Mouse (Mus musculus): ENCODE data around the gene Speer4c. TPM values are rescaled to one million over a fixed set of nuclear protein-coding genes. Genes with fewer than 3 reads are reported as not detected.
"Not testable (repeated sequence)": the region's sequence is repeated elsewhere in the genome, so short reads cannot be mapped to it uniquely, and the experiment has no call there.

The Speer4c gene
- total RNA-seq (2017), result not detected in 2 replicates

- not testable (repeated sequence) for ATAC-seq (ENCODE audit: extremely low read depth, insufficient number of reproducible peaks, low FRiP score, poor library complexity, severe bottlenecking)
Measured at GRCm38 (mm10) chr5:15714171-15714570, at the start of gene Speer4c. Speer4c (minus strand) TSS chr5:15714271.

- ATAC-seq (ENCODE audit: extremely low read depth, insufficient number of reproducible peaks, low FRiP score, poor library complexity, severe bottlenecking), result no peak
Measured at GRCm38 (mm10) chr5:15747478-15748255, 33.6 kb upstream of the Speer4c start.

DNA sequence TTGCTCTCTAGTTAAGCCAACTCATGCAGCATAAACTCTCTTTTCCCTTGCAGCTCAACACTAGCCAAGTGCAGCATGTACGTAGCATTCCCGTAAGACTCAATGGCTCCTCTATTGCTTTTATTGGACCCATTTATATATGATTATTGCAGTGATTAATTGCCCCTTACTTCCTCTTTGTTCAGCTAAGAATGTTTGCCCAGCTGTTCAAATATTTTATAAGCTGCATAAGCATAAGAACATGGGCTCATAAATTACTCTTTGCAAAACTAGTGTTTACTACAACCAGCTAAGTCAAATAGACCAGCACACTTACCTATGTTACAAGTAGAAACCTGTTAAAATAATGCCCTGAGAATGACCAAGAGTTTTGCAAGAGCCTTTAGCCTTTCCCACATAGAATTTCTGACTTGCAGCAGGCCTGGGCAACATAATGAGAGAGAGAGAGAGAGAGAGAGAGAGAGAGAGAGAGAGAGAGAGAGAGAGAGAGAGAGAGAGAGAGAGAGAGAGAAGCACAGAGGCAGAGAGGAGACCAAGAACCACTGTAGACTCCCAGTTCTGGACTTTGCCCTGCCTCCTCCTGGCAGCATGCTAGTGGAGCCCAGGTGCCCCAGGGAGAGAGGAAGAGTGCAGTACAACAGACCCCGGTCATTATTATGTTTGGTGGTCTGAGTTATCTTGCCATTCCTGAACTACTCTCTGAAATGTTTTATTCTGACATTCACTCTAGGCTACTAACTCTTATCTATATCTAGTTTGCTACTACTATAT is 20.2 kb upstream of the Speer4c start:
- ATAC-seq (ENCODE audit: extremely low read depth, insufficient number of reproducible peaks, low FRiP score, poor library complexity, severe bottlenecking), result no peak

DNA sequence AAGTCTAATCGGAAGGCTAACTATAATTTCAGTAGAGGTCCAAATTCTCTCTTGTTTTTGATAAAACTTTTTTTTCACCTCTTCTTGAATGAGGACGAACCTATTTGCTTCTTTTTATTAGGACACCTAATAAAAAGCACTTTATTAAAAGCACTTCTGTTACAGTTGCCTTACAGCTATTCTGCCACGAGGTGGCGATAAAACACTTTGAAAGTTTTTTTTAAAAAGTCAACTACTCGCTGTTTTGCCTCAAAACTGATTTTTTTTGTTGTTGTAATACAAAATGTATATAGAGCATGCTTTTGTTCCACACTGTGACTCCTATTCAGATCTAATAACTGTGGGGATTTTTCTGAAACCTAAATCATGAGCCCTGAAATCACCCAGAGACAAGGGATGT is 11.2 kb downstream of the Speer4c start:
- not testable (repeated sequence) for ATAC-seq (ENCODE audit: extremely low read depth, insufficient number of reproducible peaks, low FRiP score, poor library complexity, severe bottlenecking)

GRCm38 (mm10) chr5:15697719-15698118 is 16.4 kb downstream of the Speer4c start:
- not testable (repeated sequence) for ATAC-seq (ENCODE audit: extremely low read depth, insufficient number of reproducible peaks, low FRiP score, poor library complexity, severe bottlenecking)

GRCm38 (mm10) chr5:15691849-15692248 is 22.2 kb downstream of the Speer4c start:
- ATAC-seq (ENCODE audit: extremely low read depth, insufficient number of reproducible peaks, low FRiP score, poor library complexity, severe bottlenecking), result not testable (repeated sequence)

DNA sequence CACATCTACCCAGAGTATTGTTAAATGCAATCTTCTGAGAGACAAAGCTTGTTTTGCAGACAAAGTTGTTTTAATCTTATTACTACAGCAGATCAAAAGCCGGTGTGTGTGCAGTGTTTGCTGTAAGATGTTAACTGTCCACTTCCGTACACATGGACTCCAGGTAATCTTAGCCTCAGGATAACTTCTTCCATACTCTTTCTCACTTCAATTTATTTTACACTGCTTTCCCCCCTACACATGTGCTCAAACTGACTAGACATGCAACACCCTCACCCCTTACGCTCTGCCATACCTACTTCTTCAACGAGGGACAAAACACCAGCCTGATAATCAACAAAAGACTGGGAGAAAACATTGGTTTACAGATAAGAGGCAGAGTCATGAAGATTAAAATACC is 23.2 kb downstream of the Speer4c start:
- ATAC-seq (ENCODE audit: extremely low read depth, insufficient number of reproducible peaks, low FRiP score, poor library complexity, severe bottlenecking), result not testable (repeated sequence)

DNA sequence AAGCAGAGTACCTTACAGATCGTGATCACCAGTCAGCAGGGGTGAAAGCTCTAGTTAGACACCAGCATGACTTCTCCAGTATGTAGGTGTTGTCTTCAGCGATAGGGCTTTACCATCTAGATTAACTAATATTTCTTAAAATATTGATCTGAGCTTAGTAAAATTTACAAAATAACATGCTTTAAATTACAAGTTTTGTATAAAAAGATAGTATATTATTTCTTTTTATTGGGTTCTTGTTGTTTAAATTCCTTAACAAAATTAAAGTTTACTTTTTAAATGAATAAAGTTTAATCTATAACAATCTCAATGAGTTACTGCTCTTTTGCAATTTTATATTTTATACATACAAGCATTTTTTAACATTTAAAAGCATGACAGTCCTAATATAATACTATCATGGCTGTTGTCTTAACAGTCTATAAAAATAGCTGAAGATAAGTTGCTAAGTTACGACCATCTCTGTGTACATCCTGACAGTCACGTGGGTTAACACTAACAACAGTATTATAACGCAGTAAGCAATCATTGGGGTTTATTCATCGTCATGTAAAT is 24.3 kb downstream of the Speer4c start:
- ATAC-seq (ENCODE audit: extremely low read depth, insufficient number of reproducible peaks, low FRiP score, poor library complexity, severe bottlenecking), result not testable (repeated sequence)

GRCm38 (mm10) chr5:15688874-15689658 is 25.0 kb downstream of the Speer4c start:
- not testable (repeated sequence) for ATAC-seq (ENCODE audit: extremely low read depth, insufficient number of reproducible peaks, low FRiP score, poor library complexity, severe bottlenecking)

DNA sequence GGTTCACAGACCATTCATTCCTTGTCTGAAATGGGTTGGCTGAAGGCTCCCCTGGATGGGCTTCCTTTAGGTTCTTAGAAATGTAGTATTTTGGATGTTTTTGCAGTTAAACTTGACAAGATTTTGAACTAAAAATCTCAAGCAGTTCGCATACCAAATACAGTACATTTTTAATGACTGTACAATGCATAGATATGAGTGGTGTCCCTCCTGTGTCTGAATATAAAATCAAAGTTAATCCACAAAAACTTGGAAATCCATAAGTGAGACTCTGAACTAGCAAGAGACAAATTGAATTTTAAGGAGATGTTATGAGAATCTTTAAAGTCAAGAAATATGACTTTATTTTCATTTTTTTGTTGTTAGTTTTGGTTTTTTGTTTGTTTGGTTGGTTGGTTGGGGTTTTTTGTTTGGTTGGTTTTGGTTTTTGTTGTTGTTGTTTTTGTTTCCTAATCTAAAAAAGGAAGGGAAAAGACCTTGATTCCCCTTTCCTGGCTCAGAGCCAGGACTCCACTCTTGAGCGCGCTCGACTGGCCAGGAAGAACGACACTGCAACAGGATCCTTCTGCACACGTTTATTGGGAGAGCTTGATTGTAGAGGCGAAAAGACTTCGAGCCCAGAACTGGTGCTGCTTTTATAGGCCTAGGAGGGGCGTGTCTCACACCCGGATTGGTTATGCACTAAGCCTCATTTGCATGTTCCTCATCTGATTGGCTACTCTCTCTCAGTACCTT is 32.6 kb downstream of the Speer4c start:
- ATAC-seq (ENCODE audit: extremely low read depth, insufficient number of reproducible peaks, low FRiP score, poor library complexity, severe bottlenecking), result not testable (repeated sequence)

- not testable (repeated sequence) for ATAC-seq (ENCODE audit: extremely low read depth, insufficient number of reproducible peaks, low FRiP score, poor library complexity, severe bottlenecking)
Measured at GRCm38 (mm10) chr5:15679980-15680949, 33.8 kb downstream of the Speer4c start.

GRCm38 (mm10) chr5:15678907-15679306 is 35.2 kb downstream of the Speer4c start:
- not testable (repeated sequence) for ATAC-seq (ENCODE audit: extremely low read depth, insufficient number of reproducible peaks, low FRiP score, poor library complexity, severe bottlenecking)

DNA sequence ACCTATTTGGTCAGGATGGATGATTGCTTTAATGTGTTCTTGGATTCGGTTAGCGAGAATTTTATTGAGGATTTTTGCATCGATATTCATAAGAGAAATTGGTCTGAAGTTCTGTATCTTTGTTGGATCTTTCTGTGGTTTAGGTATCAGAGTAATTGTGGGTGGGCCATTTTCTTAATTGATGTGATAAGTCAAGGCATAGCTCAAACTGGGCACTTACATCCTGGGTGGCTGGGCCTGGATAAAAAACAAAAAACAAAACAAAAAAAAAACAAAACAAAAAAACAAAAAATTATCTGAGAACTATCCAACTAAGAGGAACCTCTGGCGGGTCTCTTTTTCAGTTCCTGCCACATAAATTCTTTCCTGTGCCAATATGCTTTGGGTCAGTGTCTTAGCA is 36.3 kb downstream of the Speer4c start:
- not testable (repeated sequence) for ATAC-seq (ENCODE audit: extremely low read depth, insufficient number of reproducible peaks, low FRiP score, poor library complexity, severe bottlenecking)

GRCm38 (mm10) chr5:15674429-15675244 is 39.4 kb downstream of the Speer4c start:
- not testable (repeated sequence) for ATAC-seq (ENCODE audit: extremely low read depth, insufficient number of reproducible peaks, low FRiP score, poor library complexity, severe bottlenecking)

- not testable (repeated sequence) for ATAC-seq (ENCODE audit: extremely low read depth, insufficient number of reproducible peaks, low FRiP score, poor library complexity, severe bottlenecking)
Measured at GRCm38 (mm10) chr5:15673989-15674388, 40.1 kb downstream of the Speer4c start.

DNA sequence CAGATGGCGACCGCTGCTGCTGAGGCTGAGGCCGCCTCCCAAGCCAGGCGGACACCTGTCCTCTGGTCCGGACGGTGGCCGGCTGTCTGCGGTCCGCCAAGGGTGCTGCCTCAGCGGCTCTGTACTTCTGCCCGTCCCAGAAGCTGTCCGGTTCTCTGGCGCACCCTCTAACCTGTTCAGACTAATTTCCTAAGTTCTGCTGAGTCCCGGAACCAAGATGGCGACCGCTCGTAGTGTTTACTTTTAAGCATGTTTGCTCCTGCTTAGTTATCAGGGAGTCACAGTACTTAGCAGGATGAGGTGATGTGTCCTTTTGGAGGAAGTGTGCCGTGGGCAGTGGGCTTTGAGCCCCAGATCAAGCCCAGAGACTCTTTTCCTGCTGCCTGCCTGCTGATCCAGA is 43.3 kb downstream of the Speer4c start:
- not testable (repeated sequence) for ATAC-seq (ENCODE audit: extremely low read depth, insufficient number of reproducible peaks, low FRiP score, poor library complexity, severe bottlenecking)

Measured in neutrophil, adult 5-6 weeks (primary cell).